Mouse (Mus musculus) bone marrow, adult 2 months (tissue): ENCODE data around the gene Naa80.
A peak's percentile ranks its signal among the peaks of the same experiment; 100 is the strongest.

ENCODE experiments used
- CTCF ChIP-seq: fragments of 200-500 bp; IDR thresholded peaks from 2 replicates; pipeline ENCODE4 v1.5.1; 2011; ENCODE audit warnings: low read length, control low read depth; ENCODE audit not compliant: control insufficient read depth, insufficient read depth
- POLR2A ChIP-seq: fragments of 200-500 bp; IDR thresholded peaks from 2 replicates; pipeline ENCODE4 v1.6.1; 2011; ENCODE audit warnings: low read depth, mild to moderate bottlenecking, control low read depth, low read length, borderline replicate concordance; ENCODE audit not compliant: control insufficient read depth

- no peak for TF ChIP-seq CTCF
- 0 out of 2 replicates have a peak, but pooled peaks have one; percentile 35 for TF ChIP-seq POLR2A
These were observed 23.6 kb upstream of the Naa80 start for GRCm38 (mm10) chr9:107555031-107555457.
